Mouse (Mus musculus) c-Kit-positive CD71-positive TER-119-negative erythroid progenitor cells, embryonic 14.5 days (primary cell): ENCODE measurements around the gene Clcnkb.
A peak's percentile ranks its signal among the peaks of the same experiment; 100 is the strongest.

Experiments
- DNase-seq: peaks from one replicate; pipeline ENCODE4 v3.0.0-alpha.2; 2013; ENCODE audit warnings: low read depth

The Clcnkb gene

DNA sequence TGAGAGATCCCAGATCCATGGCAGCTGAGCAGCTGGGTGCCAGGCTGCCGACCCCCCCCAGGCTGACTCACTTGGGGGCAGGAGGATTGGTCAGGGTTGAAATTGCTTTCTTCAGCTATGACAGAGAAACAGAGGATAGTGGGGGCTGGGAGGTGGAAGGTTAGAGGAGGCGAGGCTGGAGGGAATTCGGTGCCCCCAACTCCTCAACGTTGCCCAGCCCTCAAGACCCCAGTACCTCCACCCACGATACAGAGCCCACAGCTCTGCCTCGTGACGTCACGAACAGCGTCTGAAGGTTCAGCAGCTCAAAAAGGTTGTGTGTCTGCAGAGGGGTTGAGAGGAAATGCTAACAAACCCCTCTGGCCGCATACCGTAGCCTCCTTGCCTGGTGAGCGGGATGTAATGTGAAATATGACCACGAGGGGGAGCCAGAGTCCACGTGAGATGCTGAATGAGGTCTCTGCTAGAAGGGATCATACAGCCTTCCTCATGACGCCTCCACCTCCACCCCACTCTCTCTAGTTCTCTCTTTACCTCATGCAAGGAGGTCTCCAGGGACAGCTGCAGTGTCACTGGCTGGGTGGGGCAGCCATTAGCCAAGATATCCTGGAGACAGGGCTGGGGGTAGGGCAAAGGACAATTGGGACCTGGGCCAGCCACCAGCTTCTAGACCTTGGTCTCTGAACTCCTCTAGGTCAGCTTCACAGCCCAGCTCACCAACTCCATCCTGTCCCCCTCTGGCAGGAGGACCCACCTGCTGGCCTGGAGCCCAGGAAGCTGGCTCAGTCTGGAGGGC lies 11.1 kb downstream of the Clcnkb start:
- DNase-seq, result peak; percentile 34

DNA sequence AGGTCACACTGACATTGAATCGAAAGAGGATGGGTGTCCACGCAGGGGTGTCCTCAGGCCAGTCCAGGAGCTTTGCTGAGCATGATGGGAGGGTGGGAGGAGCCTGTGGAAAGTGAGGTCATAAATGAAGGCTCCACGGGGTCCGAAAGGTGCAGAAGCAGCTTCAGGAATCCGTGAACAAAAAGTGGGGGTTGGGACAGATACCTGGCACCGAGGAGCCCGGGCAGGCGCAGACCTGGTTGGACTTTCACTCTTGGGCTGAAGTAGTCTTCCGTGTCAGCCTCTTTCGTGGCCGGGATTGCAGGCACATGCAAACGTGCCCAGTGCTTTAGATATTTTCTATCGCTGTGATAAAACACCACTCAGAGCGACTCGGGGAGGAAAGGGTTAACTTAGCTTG lies 15.6 kb downstream of the Clcnkb start:
- DNase-seq, result no peak

DNA sequence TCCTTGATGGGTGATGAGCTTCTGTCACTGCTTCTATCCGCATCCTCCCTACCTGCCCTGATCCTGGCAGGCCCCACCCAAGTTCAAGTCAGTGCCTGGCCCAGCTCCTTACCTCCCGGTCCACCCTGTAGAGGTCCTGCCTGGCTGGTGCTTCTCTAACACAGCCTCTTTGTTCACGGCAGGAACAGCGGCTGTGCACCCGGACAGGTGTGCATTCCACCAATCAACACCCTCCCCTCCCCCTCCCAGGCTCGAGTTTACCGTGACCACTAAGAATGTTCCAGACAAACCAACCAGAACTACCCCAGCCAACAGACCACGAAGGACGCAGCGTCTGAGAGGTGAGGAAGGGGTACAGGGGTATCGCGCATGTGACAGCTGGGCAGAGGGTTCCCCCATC lies 17.3 kb downstream of the Clcnkb start, which contains the start of gene Clcnka:
TSS of gene Clcnka (minus strand) at position 180 of the 400 bp plus-strand sequence.
- DNase-seq, result no peak

DNA sequence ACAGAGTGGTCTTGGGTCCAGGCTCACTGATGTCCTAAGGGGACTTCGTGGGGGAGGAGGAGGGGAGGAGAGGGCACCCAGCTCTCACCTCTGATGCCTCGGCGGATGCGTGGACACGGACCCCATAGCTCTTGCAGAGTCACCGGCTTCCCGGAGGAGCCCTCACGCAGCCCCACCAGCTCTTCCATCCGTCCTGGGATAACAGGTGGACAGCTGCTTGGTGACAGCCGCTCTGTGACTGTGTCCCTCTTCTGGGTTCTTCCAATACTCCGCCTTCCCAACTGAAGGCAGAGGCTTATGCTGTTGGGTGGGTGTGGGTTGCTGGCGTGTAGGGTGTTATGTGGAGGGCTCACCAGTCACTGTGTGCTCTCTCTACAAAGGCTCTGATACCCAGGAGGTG lies 18.0 kb downstream of the Clcnkb start:
- no peak for DNase-seq

DNA sequence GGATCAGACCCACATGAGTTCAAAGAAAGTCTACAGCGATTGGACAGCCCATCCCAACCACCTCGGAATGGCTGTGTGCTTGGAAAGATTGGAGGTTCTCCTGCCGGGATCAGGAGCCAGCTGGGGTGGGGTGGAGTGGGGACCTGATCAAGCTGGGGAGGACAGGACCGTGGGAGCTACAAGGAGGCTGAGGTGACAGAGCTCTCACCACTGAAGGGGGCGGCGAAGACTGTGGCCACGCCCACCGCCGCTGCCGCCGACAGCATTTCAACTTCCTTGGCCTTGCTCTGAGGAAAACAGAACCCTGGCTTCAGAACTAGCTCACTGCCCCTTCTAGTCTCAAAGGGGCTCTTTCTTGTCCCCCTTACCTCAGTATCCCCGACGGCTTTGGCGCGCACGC lies 21.1 kb downstream of the Clcnkb start:
- no peak for DNase-seq

DNA sequence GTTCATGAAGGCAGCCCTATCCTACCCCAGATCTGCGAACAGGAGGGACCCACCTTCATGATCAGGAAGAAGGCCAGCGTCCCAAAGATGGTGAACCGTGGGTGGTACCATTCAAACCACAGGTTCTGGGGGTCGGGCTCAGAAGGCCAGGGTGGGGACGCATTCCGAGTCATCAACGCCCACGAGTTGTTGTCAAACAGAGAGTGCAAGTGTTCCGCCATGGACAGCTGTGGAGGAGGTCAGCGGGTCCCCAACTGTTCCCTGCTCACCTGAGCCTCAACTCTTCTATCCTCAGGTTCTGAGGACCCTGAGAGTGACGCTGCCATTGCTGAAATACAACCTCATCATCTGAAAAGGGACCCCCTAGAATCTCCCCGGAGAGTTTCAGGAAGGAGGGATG lies 24.5 kb downstream of the Clcnkb start:
- DNase-seq, result no peak

DNA sequence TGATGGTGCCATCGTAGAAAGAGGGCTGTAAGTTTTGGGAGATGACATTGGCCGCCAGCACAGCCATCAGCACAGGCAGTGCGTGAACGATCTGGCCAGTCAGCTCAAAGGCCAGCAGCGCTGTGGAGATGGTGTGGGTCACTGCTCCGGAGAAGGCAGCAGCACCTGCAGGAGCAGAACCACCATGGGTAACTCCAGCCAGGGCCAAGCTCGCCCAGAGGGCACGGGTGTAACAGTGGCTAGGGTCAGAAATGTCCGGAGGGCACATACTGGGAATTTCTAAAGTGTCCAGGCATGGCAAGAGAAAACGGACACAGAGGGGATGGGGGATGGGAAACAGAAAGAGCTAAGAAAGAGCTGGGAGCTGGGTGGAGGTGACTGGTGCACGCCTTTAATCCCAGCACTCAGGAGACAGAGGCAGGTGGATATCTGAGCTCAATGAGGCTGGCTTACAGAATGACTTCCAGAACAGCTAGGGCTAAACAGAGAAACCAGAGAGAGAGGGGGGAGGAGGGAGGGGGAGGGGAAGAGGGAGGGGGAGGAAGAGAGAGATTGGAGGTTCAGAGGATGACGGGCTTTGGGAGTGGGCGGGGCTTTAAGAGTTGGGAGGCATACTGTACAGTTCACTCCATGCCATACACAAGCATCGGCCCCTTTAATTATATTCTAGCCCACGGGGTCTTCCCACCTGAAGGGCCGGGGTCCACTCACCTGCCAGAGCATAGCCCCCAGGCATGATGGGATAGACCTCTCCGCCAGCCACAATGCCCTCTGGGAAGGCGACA lies 26.3 kb downstream of the Clcnkb start:
- no peak for DNase-seq

DNA sequence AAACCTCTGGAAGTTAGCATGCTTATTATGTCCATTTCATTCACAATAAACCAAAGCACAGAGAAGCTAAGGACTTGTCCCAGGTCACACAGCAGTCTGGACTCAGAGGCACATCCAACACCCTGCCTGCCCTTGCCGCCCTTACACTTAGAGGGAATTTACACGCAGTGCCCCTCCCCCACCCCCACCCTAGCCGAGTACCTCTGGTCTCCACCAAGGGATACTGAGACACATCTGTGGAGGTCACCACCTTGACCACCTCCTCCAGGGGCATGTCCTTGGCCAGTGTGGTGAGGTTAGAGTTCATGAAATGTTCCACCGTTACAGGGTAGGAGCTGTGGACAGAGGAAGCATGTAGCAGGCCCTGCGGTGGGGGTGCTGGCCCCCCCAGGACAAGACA lies 27.9 kb downstream of the Clcnkb start:
- DNase-seq, result no peak

DNA sequence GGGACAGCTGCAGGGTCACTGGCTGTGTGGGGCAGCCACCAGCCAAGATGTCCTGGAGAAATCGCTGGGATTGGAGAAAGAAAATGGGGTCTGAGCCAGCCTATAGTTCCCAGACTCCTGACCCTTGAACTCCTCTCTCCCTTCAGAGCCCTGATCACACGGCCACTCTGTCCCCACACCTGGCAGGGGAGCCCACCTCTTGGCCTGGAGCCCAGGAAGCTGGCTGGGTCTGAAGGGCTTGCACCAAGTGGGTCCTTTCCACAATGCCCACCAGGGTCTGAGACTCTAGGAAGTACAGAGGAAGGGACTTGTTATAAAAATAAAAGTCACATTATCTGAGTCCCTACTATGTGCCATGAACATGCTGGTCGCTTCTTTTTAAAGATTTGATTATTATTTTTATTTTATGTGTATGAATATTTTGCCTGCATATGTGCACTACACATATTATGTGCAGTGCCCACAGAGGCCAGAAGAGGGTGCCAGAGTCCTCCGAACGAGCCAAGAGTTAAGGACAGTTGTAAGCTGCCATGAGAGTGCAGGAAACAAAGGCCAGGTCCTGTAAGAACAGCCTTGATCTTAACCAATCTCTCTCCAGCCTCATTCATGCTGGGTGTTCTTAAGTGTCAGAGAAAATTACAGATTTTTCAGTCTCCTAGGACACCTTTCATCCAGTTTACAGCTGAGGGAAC lies 28.6 kb downstream of the Clcnkb start:
- DNase-seq, result peak; percentile 58

DNA sequence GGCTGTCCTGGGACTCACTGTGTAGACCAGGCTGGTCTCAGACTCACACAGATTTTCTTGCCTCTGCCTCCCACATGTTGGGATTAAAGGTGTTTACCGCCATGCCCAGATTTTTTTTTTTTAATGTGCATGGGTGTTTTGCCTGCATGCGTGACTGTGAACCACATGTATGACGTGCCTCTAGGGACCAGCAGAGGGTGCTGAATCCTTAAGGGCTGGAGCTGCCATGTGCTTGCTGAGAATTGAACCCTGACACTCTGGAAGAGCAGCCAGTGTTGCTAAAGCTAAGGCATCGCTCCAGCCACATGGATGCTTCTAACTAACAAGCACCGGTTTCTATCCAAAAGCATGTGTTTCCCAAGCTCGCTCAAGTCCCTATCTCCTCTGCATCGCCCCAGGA lies 29.7 kb downstream of the Clcnkb start:
- no peak for DNase-seq

DNA sequence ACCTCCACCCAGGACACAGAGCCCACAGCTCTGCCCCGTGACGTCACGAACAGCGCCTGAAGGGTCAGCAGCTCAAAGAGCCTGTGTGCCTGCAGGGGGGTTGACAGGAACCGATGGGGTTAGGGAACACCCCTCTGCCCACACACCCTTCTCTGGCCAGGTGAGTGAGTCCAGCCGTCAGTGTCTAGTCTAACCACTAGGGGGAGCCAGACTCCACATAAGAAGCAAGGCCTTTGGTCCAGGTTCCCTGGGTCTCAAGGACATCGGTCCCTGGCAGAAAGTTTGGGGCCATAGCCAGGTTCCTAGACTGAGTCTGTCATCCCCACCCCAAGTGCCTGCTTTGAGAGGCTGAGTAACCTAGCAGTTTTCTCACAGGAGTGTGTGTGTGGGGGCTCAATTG lies 30.5 kb downstream of the Clcnkb start:
- peak; percentile 48 for DNase-seq

DNA sequence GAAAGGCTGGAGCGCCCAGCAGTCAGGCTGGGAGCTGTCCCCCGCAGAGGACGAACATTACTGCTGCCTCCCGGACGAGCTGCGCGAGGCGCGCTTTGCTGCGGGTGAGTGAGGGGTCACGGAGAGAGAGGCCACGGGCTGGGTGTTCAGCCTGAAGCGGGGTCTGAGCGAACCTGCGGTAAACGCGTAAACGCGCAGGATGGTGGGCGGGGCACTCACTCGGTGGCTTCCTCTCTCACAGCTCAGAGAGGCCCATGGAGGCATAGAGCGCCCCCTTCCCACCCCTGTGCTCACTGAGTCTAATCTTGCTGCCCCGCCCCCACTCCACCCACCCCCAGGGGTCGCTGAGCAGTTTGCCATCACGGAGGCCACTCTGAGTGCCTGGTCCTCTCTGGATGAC lies 33.4 kb downstream of the Clcnkb start:
- DNase-seq, result no peak

DNA sequence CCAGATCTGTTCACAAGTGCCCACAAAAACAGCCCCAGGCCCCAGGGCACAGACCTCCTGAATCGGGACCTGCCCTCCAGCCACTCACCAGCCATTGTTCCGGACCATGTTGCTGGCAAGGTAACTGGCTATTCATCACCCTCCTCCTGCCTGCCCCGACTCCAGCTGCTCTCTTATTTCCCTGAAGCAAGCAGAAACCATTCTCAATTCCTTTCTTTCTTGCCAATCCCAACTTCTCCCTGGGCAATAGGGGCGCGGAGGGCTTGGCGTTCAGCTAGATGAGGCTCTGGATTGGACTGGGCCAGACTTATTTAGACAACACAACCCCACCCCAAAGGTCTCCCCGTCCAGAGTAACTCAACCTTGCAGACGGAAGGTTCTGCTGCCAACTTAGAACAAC lies 36.1 kb downstream of the Clcnkb start:
- DNase-seq, result no peak

DNA sequence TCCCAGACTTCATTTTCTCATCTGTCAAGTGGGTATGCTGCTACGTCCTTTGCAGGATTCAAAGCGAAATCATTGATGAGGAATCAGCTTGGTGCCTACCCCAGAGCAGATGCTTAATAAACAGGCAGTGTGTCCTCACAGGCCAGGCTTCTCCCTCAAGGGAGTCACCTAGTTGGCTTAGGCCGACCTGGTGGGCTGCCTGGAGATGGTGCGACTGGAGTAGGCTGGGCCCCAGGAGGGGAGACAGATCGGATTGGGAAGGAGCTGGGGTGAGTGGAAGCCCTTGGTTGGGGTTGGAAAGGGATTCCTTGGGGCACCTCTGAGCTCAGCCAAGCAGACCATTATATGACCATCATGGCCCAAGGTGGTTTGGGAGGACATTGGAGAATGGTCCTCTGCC lies 43.4 kb downstream of the Clcnkb start:
- no peak for DNase-seq

DNA sequence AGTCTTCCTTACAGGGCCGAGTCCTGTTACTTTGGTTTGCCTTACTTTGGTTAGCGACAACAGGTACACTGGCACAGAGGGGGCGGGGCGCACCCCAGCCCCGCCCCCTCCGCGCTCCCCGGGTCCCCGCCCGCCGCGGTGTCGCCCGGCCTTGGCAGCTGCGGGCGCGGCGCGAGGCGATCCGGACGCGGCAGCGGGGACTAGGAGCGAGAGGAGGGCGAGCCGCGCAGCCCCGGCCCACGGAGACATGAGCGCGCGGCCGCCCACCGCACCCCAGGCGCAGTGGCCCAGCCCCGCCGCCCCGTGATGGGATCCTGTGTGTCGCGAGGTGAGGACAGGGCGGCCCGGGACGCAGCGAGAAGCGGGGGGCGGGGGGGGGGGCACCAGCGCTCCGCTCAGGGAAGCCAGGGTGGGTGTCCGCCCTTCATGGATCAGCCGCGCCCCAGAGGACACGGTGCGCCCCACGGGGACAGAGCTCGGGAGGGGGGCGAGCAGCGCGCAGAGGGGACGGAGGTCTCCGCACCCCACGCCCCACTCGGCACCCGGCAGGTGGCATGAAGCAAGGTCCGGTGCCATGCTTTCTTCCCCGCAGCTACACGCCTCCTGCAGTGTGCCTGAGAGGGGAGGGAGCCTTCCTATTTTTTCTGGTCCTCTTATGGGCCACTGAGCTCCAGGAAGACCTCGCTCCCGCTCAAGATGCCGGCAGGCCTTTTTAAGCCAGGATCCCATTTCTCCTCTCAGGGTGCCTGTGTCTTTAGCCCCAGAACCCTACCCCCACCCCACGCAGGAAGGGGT lies 47.6 kb downstream of the Clcnkb start, which contains the start of gene Fam131c:
TSS of gene Fam131c (plus strand) at position 224 of the 795 bp plus-strand sequence.
- DNase-seq, result no peak

DNA sequence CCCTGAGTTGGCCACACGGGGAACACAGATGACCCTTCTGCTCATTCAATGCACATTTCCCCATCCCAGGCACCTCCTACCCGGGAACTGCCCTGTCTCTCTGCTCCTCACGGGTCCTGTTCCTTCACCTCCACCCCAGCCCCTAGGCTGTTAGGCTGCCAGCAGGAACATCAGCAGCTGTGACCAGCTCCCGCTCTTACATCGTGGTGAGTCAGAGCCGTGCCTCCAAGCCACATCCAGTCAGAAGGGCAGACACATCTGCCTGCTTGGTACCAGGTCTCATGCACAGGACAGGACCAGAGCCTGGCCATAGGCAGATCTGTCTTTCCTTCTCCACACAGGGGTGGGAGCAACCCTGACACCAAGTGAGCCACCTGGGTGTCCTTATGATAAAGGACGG lies 49.9 kb downstream of the Clcnkb start:
- no peak for DNase-seq

DNA sequence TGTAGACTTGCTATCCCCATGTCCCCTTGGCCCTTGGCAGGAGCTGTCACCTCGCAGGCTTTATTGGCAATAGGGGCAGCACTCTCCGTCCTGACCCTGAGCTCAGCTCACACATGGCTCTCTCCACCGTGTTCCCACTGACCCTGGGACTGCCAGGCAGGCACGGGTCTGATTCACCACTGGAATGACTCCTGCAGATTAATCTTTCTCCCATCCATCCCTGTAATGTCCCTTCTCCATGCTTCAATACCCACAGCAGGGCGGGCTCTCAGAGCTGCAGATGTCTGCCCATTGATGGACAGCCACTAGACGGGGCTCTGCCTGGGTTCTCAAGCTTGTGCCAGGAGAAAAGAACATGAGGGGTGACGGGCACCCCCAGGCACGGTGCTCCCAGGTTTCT lies 50.7 kb downstream of the Clcnkb start:
- DNase-seq, result no peak

DNA sequence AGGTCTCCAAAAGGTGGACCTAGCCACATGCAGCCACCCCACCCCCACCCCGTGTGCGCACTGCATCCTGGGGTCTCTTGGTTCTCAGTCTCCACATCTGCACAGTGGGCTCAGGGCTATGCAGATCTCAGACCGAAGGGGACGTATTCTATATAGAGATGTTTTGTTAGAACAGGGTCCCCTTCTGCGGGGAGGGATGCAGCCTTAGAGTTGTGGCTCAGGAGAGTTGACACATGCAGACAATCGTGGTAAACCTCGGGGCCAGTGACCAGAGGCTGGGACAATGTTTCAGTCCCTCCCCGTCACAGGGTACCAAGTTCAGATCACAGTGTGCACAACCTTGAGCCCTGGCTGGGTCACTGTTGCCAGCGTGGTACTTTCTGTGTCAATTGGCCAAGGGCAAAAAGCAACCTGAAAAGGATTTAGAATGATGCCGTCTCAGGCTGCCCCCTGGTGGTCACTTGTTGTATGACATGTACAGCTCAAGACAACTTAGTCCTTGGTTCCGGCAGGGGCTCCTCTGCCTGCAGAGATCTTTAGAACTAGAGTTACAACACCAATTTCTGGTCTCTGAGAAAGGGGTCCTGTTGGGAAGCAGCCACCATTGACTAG lies 52.8 kb downstream of the Clcnkb start:
- DNase-seq, result peak; percentile 36

DNA sequence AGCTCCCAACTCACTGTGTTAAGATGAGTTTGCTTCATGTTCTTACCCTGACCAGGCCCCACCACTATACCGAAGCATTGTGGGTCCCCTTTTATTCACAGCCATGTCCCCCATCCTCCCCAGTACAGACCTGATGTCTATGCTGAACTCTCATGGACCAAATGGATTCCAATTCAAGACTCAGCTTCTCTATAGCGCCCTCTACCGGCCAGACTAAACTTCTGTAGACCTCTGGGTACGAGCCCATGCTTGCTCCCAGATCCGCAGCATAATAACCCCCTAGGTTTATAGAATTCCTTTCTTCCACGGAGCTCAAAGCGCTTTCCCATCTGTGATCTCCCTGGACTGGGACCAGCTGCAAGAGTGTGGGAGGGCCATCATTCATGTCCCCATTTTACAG lies 55.0 kb downstream of the Clcnkb start:
- DNase-seq, result peak; percentile 37

DNA sequence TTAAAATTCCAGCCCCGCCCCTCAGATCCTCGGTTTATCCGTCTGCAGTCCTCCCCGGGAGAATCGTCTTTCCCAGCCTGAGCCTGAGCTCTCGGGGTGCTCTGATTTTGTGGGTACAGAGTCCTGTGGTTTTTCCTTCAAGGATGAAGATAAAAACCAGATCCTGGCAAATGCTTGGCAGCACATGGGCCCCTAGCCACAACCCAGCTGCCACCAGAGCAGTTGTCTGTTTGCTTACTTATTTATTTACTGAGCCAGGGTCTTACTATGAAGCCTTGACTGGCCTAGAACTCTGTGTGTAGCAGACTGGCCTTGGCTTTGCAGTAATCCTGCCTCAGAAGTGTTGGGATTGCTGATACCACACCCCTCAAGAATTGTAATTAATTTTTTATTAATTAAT lies 56.6 kb downstream of the Clcnkb start:
- no peak for DNase-seq

DNA sequence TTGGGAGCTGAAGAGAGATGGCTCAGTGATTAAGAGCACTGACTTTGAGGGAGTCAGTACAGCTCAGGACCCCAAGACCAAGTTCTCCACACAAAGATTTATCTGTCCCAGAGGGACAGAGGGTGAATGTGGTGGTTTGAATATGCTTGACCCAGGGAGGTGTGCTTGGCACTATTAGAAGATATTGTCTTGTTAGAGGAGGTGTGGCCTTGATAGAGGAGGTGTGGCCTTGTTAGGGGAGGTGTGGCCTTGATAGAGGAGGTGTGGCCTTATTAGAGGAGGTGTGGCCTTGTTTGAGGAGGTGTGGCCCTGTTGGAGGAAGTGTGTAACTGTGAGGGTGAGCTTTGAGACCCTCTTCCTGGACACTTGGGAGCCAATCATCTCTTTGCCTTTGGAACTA lies 58.0 kb downstream of the Clcnkb start:
- DNase-seq, result no peak
